Mouse (Mus musculus): ENCODE results near the gene Pthlh.

DNA sequence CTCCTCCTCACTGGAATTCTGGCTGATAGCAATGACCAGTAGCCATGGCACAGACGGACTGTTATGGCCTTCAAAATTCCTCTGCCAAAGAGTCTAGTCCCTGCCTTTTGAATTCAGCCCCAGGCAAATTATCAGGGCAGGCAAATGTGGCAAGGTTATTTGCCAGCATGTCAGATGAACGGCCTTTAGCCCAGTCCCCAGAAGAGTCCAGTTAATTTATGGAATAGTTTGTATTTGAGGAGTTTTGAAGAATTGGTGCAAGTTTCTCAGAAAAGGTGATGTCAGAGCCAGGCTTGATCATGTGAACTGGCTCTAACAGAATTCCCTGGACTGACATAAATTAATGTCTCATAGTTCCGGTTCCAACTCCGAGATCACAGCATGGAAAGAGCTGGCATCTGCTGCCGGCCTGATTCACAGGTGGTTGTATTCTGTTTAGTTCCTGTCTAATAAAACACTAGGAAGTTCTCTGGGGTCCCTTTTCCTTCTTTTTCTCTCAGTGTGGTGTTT, 56.1 kb downstream of the Pthlh start:
- TF ChIP-seq MYC (IDR thresholded peaks at IDR 0.05; ENCODE audit: low read depth, low read length): no peak
- no peak for TF ChIP-seq UBTF (IDR thresholded peaks at IDR 0.05; ENCODE audit: borderline replicate concordance, insufficient read depth, low read depth, low read length)
- TF ChIP-seq MAZ (IDR thresholded peaks at IDR 0.05; ENCODE audit: low read depth, low read length): no peak
- no peak for TF ChIP-seq USF1 (IDR thresholded peaks at IDR 0.05; ENCODE audit: low read depth, low read length)
